Mouse (Mus musculus): ENCODE measurements at regions not wholly inside any gene's neighbourhood (a gene's known extent, or its start where the extent isn't known, plus 50 kb on each side); places are given as distances from the start of the nearest gene placed in this dataset.

- no peak for DNase-seq
These were observed 76.3 kb upstream of the Pkdcc start for GRCm38 (mm10) chr17:83138493-83139417.

- DNase-seq, result peak; percentile 56 to 77
These were observed 66.6 kb upstream of the Pkdcc start for GRCm38 (mm10) chr17:83148371-83148929.

- no peak for DNase-seq
These were observed 65.8 kb upstream of the Pkdcc start for GRCm38 (mm10) chr17:83149336-83149735.

- no peak for DNase-seq
These were observed 60.0 kb upstream of the Pkdcc start for GRCm38 (mm10) chr17:83155106-83155505.

- no peak for DNase-seq
These were observed 58.4 kb upstream of the Pkdcc start for GRCm38 (mm10) chr17:83156682-83157081.

GRCm38 (mm10) chr17:83158053-83158452 lies 57.0 kb upstream of the Pkdcc start:
- DNase-seq, result no peak

GRCm38 (mm10) chr17:83158652-83159051 lies 56.4 kb upstream of the Pkdcc start:
- DNase-seq, result no peak

GRCm38 (mm10) chr17:83159634-83160033 lies 55.5 kb upstream of the Pkdcc start:
- DNase-seq, result no peak

GRCm38 (mm10) chr17:83160296-83160695 lies 54.8 kb upstream of the Pkdcc start:
- DNase-seq, result no peak

GRCm38 (mm10) chr17:83161731-83162130 lies 53.4 kb upstream of the Pkdcc start:
- no peak for DNase-seq

- DNase-seq, result peak; percentile 23 to 32
These were observed 51.0 kb upstream of the Pkdcc start for GRCm38 (mm10) chr17:83163952-83164560.

GRCm38 (mm10) chr17:83164728-83165127 lies 50.4 kb upstream of the Pkdcc start:
- DNase-seq, result no peak

GRCm38 (mm10) chr17:83165140-83165539 lies 50.0 kb upstream of the Pkdcc start:
- no peak for DNase-seq
